Mouse (Mus musculus) hindbrain, embryonic 15.5 days (tissue): ENCODE measurements at regions not wholly inside any gene's neighbourhood (a gene's known extent, or its start where the extent isn't known, plus 50 kb on each side); places are given as distances from the start of the nearest gene placed in this dataset.
A peak's percentile ranks its signal among the peaks of the same experiment; 100 is the strongest.

Source experiments
- ATAC-seq: fragments of 200-750 bp; cut with Nextera tagmentation; 2 replicates; pipeline ENCODE4 v1.8.0; 2017; ENCODE audit warnings: low read depth, moderate number of reproducible peaks, moderate TSS enrichment; ENCODE audit not compliant: low FRiP score
- H3K27ac ChIP-seq: fragments of 300-500 bp; sonication (generic); replicated peaks from 2 replicates; pipeline ENCODE4 v1.5.1; 2015; ENCODE audit warnings: mild to moderate bottlenecking, inconsistent platforms
- H3K27me3 ChIP-seq: fragments of 300-500 bp; sonication (generic); 2 replicates; pipeline ENCODE4 v1.6.1; 2015; ENCODE audit warnings: control low read depth, inconsistent platforms
- H3K36me3 ChIP-seq: fragments of 300-500 bp; sonication (generic); 2 replicates; pipeline ENCODE4 v1.6.1; 2015; ENCODE audit warnings: control low read depth, inconsistent platforms
- H3K4me1 ChIP-seq: fragments of 300-500 bp; sonication (generic); replicated peaks from 2 replicates; pipeline ENCODE4 v1.6.1; 2015; ENCODE audit warnings: control low read depth, inconsistent platforms
- H3K4me2 ChIP-seq: fragments of 300-500 bp; sonication (generic); 2 replicates; pipeline ENCODE4 v1.6.1; 2015; ENCODE audit warnings: moderate library complexity, mild to moderate bottlenecking, inconsistent platforms
- H3K4me3 ChIP-seq: fragments of 300-500 bp; sonication (generic); 2 replicates; pipeline ENCODE4 v1.5.1; 2015; ENCODE audit warnings: mild to moderate bottlenecking, inconsistent platforms
- H3K9ac ChIP-seq: fragments of 300-500 bp; sonication (generic); 2 replicates; pipeline ENCODE4 v1.6.1; 2015; ENCODE audit warnings: inconsistent platforms
- H3K9me3 ChIP-seq: fragments of 300-500 bp; sonication (generic); 2 replicates; pipeline ENCODE4 v1.6.1; 2016; ENCODE audit warnings: control low read depth, inconsistent platforms
- WGBS: fragments of 180-500 bp; shearing (Covaris S2); methylation state at CpG from one replicate; pipeline ENCODE4 v1.1.7; 2015; 5-methylcytosine and 5-hydroxymethylcytosine counted together

DNA sequence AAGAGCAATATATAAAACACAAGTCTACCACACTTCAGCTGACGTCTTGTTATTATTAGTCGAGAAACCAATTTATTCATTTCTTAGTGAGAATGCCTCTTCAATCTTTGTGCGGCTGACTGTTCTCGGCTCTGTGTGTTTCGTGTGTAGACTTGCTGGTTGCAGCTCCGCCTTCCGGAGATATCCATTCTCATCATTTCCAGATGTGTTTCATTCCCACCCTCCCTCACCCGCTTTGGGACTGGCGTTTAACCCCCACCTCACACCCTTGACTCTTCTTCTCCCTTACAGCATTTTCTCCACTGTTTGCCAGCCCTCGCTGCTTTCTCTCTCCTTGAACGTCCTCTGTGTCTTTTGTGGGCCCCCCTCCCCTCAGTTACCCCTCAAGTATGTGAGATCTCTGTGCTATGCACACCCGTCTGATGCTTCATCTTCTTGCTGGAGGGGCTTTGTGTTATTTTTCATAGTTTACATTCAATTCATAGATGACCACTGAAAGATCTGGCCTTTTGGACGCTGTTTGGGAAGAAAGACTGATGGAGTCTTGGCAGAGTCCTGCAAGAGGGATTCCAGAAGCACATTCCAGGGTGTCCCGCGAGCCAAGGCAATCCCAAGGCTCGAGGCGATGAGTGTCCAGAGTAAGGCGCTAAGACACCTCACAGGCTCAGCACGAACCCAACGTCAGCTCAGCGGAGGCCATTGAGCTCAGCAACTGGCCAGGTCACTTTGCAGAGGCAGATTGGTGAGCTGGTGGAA lies 121.9 kb upstream of the Arglu1 start:
- H3K36me3 ChIP-seq: no peaks in the 10 kb centered on the region
- no peak for ATAC-seq
- H3K9me3 ChIP-seq: no peaks in the 10 kb centered on the region
- WGBS: 86% methylated on average over 21 of the region's 21 CpGs
- H3K27me3 ChIP-seq: no peaks in the 10 kb centered on the region
- no peak overlapping the region for H3K9ac ChIP-seq
- H3K4me2 ChIP-seq: no peak overlapping the region
- H3K4me1 ChIP-seq: peaks cover 4% of the 10 kb centered on the region
- H3K4me3 ChIP-seq: no peak overlapping the region
- H3K27ac ChIP-seq: no peak overlapping the region

DNA sequence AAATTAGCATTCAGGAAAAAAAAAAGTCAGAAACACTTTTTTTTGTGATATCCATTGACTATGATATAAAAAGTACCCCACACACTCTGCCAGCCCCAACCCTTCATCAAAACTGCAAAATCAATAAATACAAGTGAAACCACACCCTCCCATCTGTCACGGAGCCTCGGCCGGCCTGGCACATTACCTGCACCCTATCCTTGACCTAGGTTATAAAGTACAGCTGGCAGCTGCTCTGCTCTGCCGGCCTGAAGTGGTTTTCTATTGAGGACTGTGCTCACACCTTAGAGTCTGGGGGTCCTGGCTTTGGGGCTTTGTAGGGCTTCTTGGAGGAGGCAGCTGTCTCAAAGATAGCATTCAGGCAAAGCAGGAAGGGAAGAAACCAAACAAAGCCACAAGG lies 120.6 kb upstream of the Arglu1 start:
- Histone ChIP-seq H3K27me3 (no peaks in the 10 kb centered on the region), H3K36me3 (no peaks in the 10 kb centered on the region), H3K9ac (no peak overlapping the region), H3K4me1 (peaks cover 4% of the 10 kb centered on the region), H3K4me2 (no peak overlapping the region), H3K9me3 (no peaks in the 10 kb centered on the region), H3K4me3 (no peak overlapping the region), H3K27ac (no peak overlapping the region)
- WGBS: 57% methylated on average over 4 of the region's 4 CpGs
- ATAC-seq: no peak

DNA sequence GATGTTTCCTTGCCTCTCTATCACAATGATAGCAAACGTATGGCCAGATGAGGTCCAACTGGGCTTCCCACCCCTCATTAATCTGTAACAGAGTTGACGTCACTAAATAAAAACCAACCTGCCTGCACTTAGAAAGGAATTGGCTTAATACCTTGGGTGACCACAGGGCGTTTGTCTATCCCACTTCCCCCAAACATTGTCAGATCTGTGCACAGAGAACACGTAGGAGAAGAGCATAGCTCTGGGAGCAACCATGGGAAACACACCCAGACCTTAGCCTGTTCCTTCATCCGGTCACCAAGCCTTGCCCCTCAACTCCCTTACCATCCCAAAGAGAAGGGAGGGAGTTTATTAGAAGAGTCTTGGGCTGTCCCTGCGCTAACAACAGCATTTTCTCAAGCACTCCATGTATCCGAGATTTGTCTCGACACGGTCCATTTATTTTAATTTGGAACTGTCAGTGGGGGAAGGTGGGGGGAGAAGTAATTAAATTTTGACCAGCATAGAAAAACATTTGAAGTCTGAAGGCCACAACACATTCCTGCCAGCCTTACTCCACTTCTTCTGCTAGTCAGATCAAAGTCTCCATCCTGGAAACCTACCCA lies 119.6 kb upstream of the Arglu1 start:
- ATAC-seq: no peak
- Histone ChIP-seq H3K4me1 (peaks cover 4% of the 10 kb centered on the region), H3K4me3 (no peak overlapping the region), H3K27ac (no peak overlapping the region), H3K9me3 (no peaks in the 10 kb centered on the region), H3K4me2 (no peak overlapping the region), H3K9ac (no peak overlapping the region), H3K36me3 (no peaks in the 10 kb centered on the region), H3K27me3 (no peaks in the 10 kb centered on the region)
- 43% methylated on average over 9 of the region's 9 CpGs for WGBS

DNA sequence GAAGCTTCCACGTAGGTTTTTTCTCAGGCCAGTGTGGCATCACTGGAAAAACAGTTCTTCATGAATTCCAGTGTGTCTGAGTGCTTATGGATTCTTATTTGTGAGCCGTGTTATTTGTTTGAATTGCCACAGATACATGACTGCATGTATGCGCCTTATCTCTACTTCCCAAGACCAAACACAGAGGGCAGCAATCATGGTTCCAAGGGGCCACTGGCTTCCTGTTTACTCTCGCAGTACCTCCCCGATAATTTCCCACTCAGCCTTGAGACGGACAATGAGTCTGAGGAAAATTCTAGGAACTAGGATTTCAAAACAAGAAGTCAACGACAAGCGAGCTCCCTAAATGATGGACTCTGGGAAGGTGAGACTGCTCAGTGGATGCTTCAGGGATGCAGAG lies 119.0 kb upstream of the Arglu1 start:
- WGBS: 90% methylated on average over 8 of the region's 8 CpGs
- Histone ChIP-seq H3K4me1 (peaks cover 4% of the 10 kb centered on the region), H3K27me3 (no peaks in the 10 kb centered on the region), H3K27ac (no peak overlapping the region), H3K9me3 (no peaks in the 10 kb centered on the region), H3K4me2 (no peak overlapping the region), H3K9ac (no peak overlapping the region), H3K36me3 (no peaks in the 10 kb centered on the region), H3K4me3 (no peak overlapping the region)
- no peak for ATAC-seq

DNA sequence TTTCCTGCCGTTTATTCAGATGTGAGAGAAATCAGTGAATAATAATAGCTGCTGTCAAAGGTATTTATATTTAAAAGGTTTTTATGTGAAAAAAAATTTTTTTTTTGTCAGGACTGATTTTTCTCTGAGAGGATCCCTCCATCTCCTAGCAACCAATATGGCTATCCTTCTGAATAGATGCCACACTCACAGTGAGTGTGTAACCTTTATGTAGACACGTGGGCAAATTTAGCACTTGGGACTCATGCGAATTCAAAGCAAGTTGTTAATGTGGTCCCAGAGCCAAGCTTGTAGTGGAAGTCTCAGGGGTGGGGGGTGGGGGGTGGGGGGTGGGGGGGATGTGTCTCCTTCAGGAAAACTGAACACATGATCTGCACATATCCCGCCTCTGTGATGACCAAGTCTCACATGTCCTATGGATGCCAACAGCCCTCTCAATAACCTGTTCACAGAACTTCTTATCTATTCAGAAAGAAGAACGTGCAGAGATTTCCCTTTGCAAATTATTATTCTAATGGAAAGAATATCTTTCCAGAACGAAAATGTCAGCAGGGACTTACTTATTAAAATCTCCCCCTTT lies 112.5 kb upstream of the Arglu1 start:
- ATAC-seq: 0 out of 2 replicates have a peak, but pooled peaks have one; percentile 67
- H3K4me1 ChIP-seq: peaks cover 6% of the 10 kb centered on the region; the same call in 1 of the 2 replicates
- no peaks in the 10 kb centered on the region for H3K9me3 ChIP-seq
- H3K36me3 ChIP-seq: no peaks in the 10 kb centered on the region
- no peak overlapping the region for H3K4me3 ChIP-seq
- no peak overlapping the region for H3K9ac ChIP-seq
- WGBS: 43% methylated on average over 6 of the region's 6 CpGs
- no peaks in the 10 kb centered on the region for H3K27me3 ChIP-seq
- H3K27ac ChIP-seq: no peak overlapping the region
- H3K4me2 ChIP-seq: no peak overlapping the region

DNA sequence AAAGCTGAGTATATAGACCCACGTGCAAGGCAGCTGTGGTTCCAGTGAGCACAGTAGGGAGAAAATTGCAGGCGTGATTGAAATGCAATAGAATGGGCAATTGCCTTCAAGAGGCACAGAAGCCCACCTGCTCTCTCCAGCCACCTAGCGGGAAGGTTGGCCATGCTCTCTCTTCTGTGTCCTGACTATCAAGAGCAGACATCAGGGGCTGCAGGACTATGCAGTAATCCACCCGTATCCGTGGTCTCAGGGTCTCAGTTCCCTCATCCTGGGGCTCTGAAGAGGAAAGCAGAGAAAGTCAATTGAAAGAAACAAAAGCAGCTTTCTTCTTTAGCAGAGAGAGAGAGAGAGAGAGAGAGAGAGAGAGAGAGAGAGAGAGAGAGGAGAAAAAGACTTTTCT lies 112.0 kb upstream of the Arglu1 start:
- H3K36me3 ChIP-seq: no peaks in the 10 kb centered on the region
- WGBS: 21% methylated on average over 5 of the region's 5 CpGs
- H3K9ac ChIP-seq: no peak overlapping the region
- H3K27ac ChIP-seq: no peak overlapping the region
- no peaks in the 10 kb centered on the region for H3K9me3 ChIP-seq
- ATAC-seq: peak; percentile 59; the same call in 1 of the 2 replicates
- no peak overlapping the region for H3K4me3 ChIP-seq
- no peaks in the 10 kb centered on the region for H3K27me3 ChIP-seq
- no peak overlapping the region for H3K4me2 ChIP-seq
- H3K4me1 ChIP-seq: peaks cover 6% of the 10 kb centered on the region; the same call in 1 of the 2 replicates

DNA sequence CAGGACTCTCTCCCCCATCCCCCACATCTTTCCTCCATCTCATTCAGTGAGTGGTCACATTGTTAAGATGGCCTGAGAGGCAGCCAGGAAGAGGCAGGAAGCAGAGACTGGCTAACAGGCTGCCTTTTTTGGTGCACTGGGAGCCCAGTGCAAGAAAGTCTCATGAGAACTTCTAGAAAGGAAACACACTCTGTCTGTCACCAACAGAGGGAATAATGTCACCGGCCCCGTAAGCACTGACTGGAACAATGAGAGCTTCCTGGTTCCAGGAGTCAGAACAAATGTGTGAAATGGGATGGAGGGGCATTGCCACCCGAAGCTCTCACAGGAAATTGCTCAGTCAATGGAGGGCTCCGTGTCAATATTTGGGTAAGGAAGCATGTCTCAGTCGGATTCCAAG lies 111.3 kb upstream of the Arglu1 start:
- Histone ChIP-seq H3K4me3 (no peak overlapping the region), H3K27me3 (no peaks in the 10 kb centered on the region), H3K4me2 (no peak overlapping the region), H3K36me3 (no peaks in the 10 kb centered on the region), H3K9ac (no peak overlapping the region), H3K9me3 (no peaks in the 10 kb centered on the region), H3K27ac (no peak overlapping the region), H3K4me1 (peaks cover 6% of the 10 kb centered on the region; the same call in 1 of the 2 replicates)
- ATAC-seq: no peak
- 66% methylated on average over 5 of the region's 5 CpGs for WGBS

DNA sequence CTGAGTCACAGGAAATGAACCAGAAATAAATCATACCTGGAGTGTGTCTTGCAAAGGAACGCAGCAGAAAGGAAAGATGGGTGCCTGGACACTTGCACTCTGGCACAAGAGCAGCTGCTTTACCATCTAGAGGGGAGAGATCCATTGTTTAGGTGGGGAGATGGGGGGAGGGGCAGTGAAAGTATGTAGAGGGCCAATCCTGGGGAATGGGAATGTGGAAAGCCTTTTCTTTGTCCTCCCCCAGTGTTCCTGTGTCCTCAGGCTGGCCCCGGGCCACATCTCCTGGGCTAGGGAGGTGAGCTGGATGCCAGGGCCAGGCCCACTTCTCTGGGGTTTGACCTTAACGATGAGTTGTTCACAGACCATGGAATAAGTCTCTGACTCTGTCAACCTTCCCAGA lies 107.2 kb upstream of the Arglu1 start:
- WGBS: 57% methylated on average over 3 of the region's 3 CpGs
- Histone ChIP-seq H3K4me3 (no peak overlapping the region), H3K27me3 (no peaks in the 10 kb centered on the region), H3K27ac (no peak overlapping the region), H3K4me1 (peaks cover 6% of the 10 kb centered on the region; the same call in 1 of the 2 replicates), H3K4me2 (no peak overlapping the region), H3K9me3 (no peaks in the 10 kb centered on the region), H3K36me3 (no peaks in the 10 kb centered on the region), H3K9ac (no peak overlapping the region)
- ATAC-seq: no peak

DNA sequence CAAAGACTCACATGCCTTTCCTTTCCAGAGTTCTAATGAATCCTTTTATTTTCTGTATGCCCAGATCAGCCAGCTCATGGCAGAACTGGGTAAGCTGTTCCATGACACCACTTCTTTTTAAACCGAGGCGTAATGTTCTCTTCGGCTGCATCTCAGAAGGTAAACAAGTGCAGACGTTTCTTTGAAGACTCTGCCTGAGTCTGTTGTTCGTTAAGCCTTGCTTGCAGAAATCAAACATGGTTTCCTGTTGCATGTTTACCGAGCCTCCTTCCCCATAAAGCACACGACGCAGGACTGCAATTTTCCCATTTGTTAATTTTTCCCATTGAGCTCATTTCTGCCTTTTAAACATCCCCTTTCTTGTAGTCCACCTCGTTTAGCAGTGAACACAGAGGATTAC lies 106.6 kb upstream of the Arglu1 start:
- no peak overlapping the region for H3K9ac ChIP-seq
- no peak overlapping the region for H3K27ac ChIP-seq
- H3K9me3 ChIP-seq: no peaks in the 10 kb centered on the region
- H3K27me3 ChIP-seq: no peaks in the 10 kb centered on the region
- no peaks in the 10 kb centered on the region for H3K36me3 ChIP-seq
- H3K4me3 ChIP-seq: no peak overlapping the region
- H3K4me2 ChIP-seq: no peak overlapping the region
- H3K4me1 ChIP-seq: 0 out of 2 replicates have a peak, but pooled peaks cover 2% of the 10 kb centered on the region
- no peak for ATAC-seq
- 61% methylated on average over 9 of the region's 9 CpGs for WGBS

DNA sequence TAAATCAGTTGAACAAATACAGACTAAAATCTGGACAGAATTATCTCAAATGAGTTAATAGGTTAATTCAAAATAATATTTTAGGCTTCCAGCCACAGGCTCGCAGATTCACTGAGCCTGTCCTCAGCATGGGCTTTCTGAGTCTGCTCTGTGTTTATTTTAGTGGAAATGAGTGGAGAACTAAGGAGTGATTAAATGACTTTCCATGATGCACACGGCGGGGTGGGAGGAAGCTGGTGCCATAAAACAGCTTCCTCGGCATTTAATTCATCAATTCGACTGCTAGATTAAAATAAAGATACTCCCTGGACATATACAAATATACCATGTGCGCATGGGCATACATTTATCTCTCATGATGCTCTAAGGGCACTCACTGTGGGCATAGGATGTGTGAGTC lies 104.4 kb upstream of the Arglu1 start:
- no peaks in the 10 kb centered on the region for H3K36me3 ChIP-seq
- no peak overlapping the region for H3K4me3 ChIP-seq
- no peak for ATAC-seq
- H3K27ac ChIP-seq: no peak overlapping the region
- H3K4me1 ChIP-seq: no peaks in the 10 kb centered on the region
- H3K27me3 ChIP-seq: no peaks in the 10 kb centered on the region
- no peak overlapping the region for H3K9ac ChIP-seq
- no peaks in the 10 kb centered on the region for H3K9me3 ChIP-seq
- H3K4me2 ChIP-seq: no peak overlapping the region
- 60% methylated on average over 6 of the region's 6 CpGs for WGBS

DNA sequence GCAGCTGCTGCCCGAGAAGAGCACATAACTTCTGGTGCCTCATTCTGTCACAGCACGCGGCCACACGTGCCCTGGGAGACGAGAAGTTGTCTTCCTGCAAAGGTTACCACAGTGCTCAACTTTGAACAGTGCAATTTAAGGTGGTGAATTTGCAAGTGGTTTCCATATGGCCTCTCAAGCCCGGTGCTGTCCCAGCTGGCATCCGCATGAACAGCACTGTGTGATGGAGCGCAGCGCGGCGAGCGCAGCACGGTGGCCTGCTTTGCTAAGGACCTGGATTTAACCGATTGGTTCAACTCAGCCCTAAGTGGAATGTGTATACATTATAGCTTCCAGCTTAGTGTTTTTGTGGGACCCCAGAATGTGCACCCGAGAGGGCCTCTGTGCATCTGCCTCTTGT lies 89.6 kb upstream of the Arglu1 start:
- Histone ChIP-seq H3K9me3 (no peaks in the 10 kb centered on the region), H3K27ac (no peak overlapping the region), H3K27me3 (no peaks in the 10 kb centered on the region), H3K4me3 (no peak overlapping the region), H3K4me1 (peaks cover 4% of the 10 kb centered on the region; the same call in 1 of the 2 replicates), H3K4me2 (no peak overlapping the region), H3K9ac (no peak overlapping the region), H3K36me3 (no peaks in the 10 kb centered on the region)
- no peak for ATAC-seq
- 44% methylated on average over 15 of the region's 15 CpGs for WGBS

DNA sequence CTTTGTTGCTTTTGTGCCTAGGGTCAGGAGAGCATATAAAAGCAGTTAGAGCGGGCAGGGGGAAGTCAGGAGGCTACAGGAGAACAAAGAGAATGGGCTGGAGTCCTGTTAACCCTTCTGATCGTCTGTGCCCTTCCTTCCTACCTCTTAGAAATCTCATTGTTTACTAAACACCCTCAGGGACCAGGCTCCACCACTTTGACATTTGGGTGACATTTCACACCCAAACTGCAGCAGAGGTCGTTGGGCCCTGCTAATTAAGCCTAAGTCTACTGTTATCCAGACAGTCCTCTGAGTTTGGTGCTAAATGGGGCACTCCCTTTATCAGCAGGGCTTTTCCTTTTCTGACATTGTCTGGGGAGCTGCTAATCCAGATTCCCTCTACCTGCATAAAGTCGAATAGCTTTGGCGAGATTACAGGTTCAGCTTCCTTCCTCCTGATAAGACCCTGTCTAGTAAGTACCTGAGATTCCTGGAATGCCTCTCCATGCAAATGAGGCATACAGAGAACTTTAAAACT lies 84.2 kb upstream of the Arglu1 start:
- Histone ChIP-seq H3K9me3 (no peaks in the 10 kb centered on the region), H3K4me3 (no peak overlapping the region), H3K36me3 (no peaks in the 10 kb centered on the region), H3K4me1 (no peaks in the 10 kb centered on the region), H3K27ac (no peak overlapping the region), H3K4me2 (no peak overlapping the region), H3K9ac (no peak overlapping the region), H3K27me3 (no peaks in the 10 kb centered on the region)
- no peak for ATAC-seq
- WGBS: 28% methylated on average over 5 of the region's 5 CpGs
